In genomic region chr3:89280606-89281511, GRCm38 (mm10) we compare ENCODE assay signal across 8 mouse cellular contexts. TPM values are rescaled to one million over a fixed set of nuclear protein-coding genes. Genes with fewer than 3 reads are reported as not detected.
DNase-seq lines count a peak whose midpoint lies in the region; ATAC-seq and TF ChIP-seq lines count a peak whose summit lies in the region.
"Had no signal": no experiment of that assay in that cellular context is flagged by ENCODE, and none has a peak within 500 bp of the region (broad histone marks: within the 10 kb centered on the region; RNA-seq: fewer than 3 reads in every experiment).

TSS of gene Efna1 (minus strand) at chr3:89281142.

- peak within 1 kb of the TSS; percentile 95 for H3K4me2 ChIP-seq in embryonic facial prominence, embryonic 13.5 days
- peak within 1 kb of the TSS; percentile 92 for H3K4me2 ChIP-seq in heart, postnatal 0 days (ENCODE audit: low read depth, low read length)

- H3K4me3 ChIP-seq in E14TG2a.4 (replicated peaks; ENCODE audit: low read length) = peak within 1 kb of the TSS; percentile 80
- peak within 1 kb of the TSS; percentile 53 for H3K4me3 ChIP-seq in embryonic facial prominence, embryonic 13.5 days
- peak within 1 kb of the TSS; percentile 78 for H3K4me3 ChIP-seq in heart, postnatal 0 days (ENCODE audit: low read depth, low read length)

- DNase-seq in adrenal gland, adult 2 months = peak; percentile 74
- DNase-seq in heart, postnatal 0 days (ENCODE audit: low spot score) = peak; percentile 29
- peak; percentile 84 to 94 for DNase-seq in kidney, postnatal 25 days
- peak; percentile 68 for DNase-seq in lung, postnatal 14 days
- peak; percentile 44 for DNase-seq in right cerebral cortex, postnatal 25 days

- peak within 1 kb of the TSS; percentile 79 for H3K27ac ChIP-seq in embryonic facial prominence, embryonic 13.5 days
- H3K27ac ChIP-seq in heart, postnatal 0 days (ENCODE audit: low read depth) = peak within 1 kb of the TSS; percentile 94

- H3K4me1 ChIP-seq in E14TG2a.4 (replicated peaks; ENCODE audit: low read depth, low read length) = peaks cover 87% of the 10 kb centered on the region
- peaks cover 55% of the 10 kb centered on the region for H3K4me1 ChIP-seq in embryonic facial prominence, embryonic 13.5 days
- H3K4me1 ChIP-seq in heart, postnatal 0 days (ENCODE audit: control insufficient read depth, insufficient read depth) = peaks cover 23% of the 10 kb centered on the region

- no peak for TF ChIP-seq CTCF in E14TG2a.4 (conservative IDR thresholded peaks at IDR 0.05; ENCODE audit: low read length)
- no peak for TF ChIP-seq CTCF in heart, postnatal 0 days (IDR thresholded peaks at IDR 0.05; ENCODE audit: low read depth)

- H3K9me3 ChIP-seq in E14TG2a.4 (ENCODE audit: low read length) = no peaks in the 10 kb centered on the region
- no peaks in the 10 kb centered on the region for H3K9me3 ChIP-seq in embryonic facial prominence, embryonic 13.5 days
- no peaks in the 10 kb centered on the region for H3K9me3 ChIP-seq in heart, postnatal 0 days (replicated peaks; ENCODE audit: control insufficient read depth, low read length)

- H3K36me3 ChIP-seq in E14TG2a.4 (ENCODE audit: insufficient read depth, low read length) = 0 out of 2 replicates have a peak, but pooled peaks cover 3% of the 10 kb centered on the region
- H3K36me3 ChIP-seq in embryonic facial prominence, embryonic 13.5 days = peaks cover 3% of the 10 kb centered on the region
- peaks cover 3% of the 10 kb centered on the region for H3K36me3 ChIP-seq in heart, postnatal 0 days (replicated peaks; ENCODE audit: control insufficient read depth, insufficient read depth, low read length)

- H3K9ac ChIP-seq in embryonic facial prominence, embryonic 13.5 days = peak within 1 kb of the TSS; percentile 76
- peak within 1 kb of the TSS; percentile 87 for H3K9ac ChIP-seq in heart, postnatal 0 days (replicated peaks; ENCODE audit: low read depth, low read length)

- TF ChIP-seq EP300 in heart, postnatal 0 days (IDR thresholded peaks at IDR 0.05; ENCODE audit: low read depth) = no peak

- under 1% methylated on average over 52 of the region's 52 CpGs for WGBS in embryonic facial prominence, embryonic 13.5 days
- WGBS in heart, postnatal 0 days = under 1% methylated on average over 52 of the region's 52 CpGs

- ATAC-seq in embryonic facial prominence, embryonic 13.5 days (ENCODE audit: insufficient number of reproducible peaks, insufficient read depth, low FRiP score, low TSS enrichment, low read depth) = no peak
- no peak for ATAC-seq in heart, postnatal 0 days (ENCODE audit: insufficient read depth, low read depth)

- peaks cover 55% of the 10 kb centered on the region for H3K27me3 ChIP-seq in E14TG2a.4 (ENCODE audit: insufficient read depth, low read length)
- peaks cover 19% of the 10 kb centered on the region for H3K27me3 ChIP-seq in embryonic facial prominence, embryonic 13.5 days
- no peaks in the 10 kb centered on the region for H3K27me3 ChIP-seq in heart, postnatal 0 days (ENCODE audit: control insufficient read depth, insufficient read depth, low read length)

RNA-seq across cellular contexts. Expression of gene Efna1, which starts in this region (rescaled TPM):
- total RNA-seq in adrenal gland, adult 2 months (2021) = 10 to 100 TPM in 1 of 2 experiments, 1 to 10 TPM in 1; 8.0 to 16.6 TPM
- 17.5 and 24.0 TPM in 2 replicates for polyA plus RNA-seq in adrenal gland, adult 2 months (2012; rRNA removed)
- 40.7 and 43.1 TPM in 2 replicates for polyA plus RNA-seq in embryonic facial prominence, embryonic 13.5 days (2015; fragmentation: Nextera tagmentation; extraction: Ambion mirVana)
- 43.1 and 46.2 TPM in 2 replicates for total RNA-seq in heart, postnatal 0 days (2014; rRNA removed; ENCODE audit: low replicate concordance)
- 37.2 and 38.4 TPM in 2 replicates for polyA plus RNA-seq in heart, postnatal 0 days (2015; fragmentation: Nextera tagmentation; extraction: Ambion mirVana)
- total RNA-seq: hematopoietic stem cell, adult 5-6 weeks had no signal

Comparison
In these comparisons a context has a peak if more than half of its experiments do, and no peak if none do; other contexts are left out.
1. DNase-seq: peak in every context shown above with its lines; median percentile 89 in kidney, postnatal 25 days; 74 in adrenal gland, adult 2 months; 68 in lung, postnatal 14 days; 44 in right cerebral cortex, postnatal 25 days; 29 in heart, postnatal 0 days.